Mouse (Mus musculus) adrenal gland, adult 18-20 months (tissue): ENCODE measurements around the gene Gm39115. TPM values are rescaled to one million over a fixed set of nuclear protein-coding genes. Genes with fewer than 3 reads are reported as not detected.

Experiments
- DNase-seq, 2 experiments: peaks; one replicate each; pipeline ENCODE4 v3.0.0; 2021 to 2022; ENCODE audit warnings: low spot score in 2 of 2
- total RNA-seq, 2 experiments: library from RNA; stranded (reverse); gene quantifications; 1 replicate in 1 of 2; 2 replicates in 1 of 2; pipeline ENCODE4 v1.2.3; 2021

Gene Gm39115
- total RNA-seq, 2 experiments from 2014 or later = not detected

DNA sequence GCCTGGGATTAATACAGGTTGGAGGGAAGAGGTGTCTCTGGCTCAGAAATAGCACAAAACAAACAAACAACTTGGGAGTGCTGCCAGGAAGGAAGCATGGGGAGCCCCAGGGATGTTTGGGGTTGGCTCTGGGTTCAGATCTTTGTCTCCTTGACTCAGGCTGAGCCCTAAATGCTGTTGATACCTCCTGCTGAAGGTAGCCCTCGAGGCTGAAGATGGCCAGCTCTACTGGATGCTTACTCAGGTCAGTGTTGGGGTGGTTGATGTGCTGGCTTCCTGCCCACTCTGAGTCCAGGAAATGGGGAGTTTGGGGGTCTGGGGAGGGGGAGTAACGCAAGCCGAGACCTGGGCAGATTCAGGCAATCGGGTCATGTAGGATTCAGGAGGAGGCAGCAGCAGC, 39.1 kb downstream of the Gm39115 start:
- no peak for DNase-seq

DNA sequence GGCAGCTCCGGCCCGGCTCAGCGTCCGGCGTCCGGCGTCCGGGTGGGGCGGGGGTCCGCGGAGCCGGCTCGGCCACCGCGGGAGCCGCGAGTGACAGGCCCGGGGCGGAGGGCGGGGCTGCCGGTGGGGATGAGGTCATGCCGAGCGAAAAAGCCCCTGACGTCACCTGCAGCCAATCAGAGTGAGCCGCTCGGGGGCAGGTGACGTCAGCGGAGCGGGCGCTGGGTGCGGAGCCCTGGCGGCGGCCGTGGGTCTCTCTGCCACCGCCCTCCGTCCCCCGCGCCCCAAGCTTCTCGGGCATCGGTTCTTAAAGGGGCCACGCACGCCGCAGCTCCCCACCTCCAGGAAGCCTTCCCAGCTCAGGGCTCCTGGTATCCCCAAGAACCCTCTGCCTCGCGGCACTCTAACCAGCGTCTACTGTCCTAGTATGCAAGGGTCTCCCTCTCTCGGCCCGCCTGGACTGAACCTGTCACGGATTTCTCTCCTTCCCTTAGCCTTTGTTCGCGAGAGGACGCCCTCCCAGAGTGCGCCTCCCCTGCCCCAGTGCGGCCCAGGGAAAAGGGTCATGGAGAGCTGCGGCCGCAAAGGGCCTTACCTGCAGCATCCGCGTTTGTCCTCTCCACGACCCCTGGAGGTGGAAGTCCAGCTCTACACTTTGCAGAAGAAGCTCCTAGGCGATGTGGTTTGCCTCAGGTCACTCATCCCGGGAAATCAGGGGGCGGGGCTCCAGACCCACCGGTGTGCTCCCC, 40.5 kb downstream of the Gm39115 start, which contains the start of gene Dusp8:
TSS of gene Dusp8 (minus strand) at position 661 of the 749 bp plus-strand sequence.
- DNase-seq = peak; percentile 91 to 94

- peak in 1 of 2 experiments; percentile 37 for DNase-seq
Observed at GRCm38 (mm10) chr7:142094301-142095143, 41.3 kb downstream of the Gm39115 start.

DNA sequence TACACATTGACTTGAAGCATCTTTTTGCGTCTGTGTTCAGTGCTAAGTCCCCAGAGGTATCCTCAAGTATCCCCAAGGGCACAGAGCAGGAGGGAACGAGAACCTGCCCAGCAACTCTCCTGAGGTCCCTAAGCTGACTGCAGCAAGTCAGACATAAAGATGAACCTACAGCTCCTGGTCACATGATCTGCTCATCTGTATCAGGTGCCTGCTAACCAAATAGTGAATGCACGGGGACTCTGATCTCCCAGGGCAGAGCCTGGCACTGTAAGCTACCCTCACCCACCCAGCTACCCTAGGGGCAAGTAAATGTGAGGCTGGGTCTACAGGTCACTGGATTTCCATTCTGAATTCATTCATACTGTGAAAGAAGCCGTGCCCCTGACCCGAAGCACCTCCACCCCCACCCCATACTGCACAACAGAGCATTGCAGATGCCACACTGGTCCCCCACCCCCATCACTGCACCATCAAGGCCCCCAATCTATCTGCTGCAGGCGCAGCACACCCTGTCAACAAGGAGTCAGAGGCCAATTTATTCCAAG, 42.1 kb downstream of the Gm39115 start:
- no peak for DNase-seq

DNA sequence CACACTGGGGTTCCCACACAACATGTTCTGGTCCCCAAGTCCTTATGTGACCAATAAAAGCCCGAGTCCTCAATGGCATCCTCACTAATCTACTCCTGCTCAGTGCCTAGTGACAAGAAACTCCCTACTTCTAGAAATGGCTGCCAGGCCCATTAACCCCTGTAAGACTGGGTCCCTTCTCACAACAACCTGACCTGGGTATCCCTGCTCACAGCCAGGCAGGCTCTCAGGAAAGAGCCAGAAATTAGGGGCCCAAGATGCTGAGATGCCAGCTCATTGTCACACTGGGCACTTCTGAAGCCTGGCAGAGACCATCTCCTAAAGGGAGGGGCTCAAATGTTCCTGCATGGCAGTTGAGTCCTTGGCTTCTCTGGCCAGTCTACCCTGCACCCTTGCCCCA, 42.8 kb downstream of the Gm39115 start:
- no peak for DNase-seq

DNA sequence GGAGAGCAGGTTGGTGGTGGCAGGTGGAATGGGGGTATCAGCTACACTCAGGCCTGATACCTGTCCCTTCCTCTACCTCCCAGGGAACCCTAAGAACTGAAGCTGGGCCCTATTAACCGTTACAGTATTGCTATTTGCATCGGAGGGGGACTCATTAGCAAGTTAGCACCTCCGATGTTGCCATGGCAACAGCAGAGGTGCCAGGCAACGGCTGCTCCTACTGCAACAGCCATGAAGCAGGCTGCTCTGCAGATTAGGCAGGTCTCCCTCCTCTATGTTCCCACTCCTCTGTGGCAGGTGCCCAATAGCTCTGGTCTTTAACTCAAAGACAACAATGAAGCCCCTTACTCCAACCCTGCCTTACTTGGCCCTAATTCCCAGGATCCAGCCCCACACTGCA, 44.0 kb downstream of the Gm39115 start:
- DNase-seq = no peak

DNA sequence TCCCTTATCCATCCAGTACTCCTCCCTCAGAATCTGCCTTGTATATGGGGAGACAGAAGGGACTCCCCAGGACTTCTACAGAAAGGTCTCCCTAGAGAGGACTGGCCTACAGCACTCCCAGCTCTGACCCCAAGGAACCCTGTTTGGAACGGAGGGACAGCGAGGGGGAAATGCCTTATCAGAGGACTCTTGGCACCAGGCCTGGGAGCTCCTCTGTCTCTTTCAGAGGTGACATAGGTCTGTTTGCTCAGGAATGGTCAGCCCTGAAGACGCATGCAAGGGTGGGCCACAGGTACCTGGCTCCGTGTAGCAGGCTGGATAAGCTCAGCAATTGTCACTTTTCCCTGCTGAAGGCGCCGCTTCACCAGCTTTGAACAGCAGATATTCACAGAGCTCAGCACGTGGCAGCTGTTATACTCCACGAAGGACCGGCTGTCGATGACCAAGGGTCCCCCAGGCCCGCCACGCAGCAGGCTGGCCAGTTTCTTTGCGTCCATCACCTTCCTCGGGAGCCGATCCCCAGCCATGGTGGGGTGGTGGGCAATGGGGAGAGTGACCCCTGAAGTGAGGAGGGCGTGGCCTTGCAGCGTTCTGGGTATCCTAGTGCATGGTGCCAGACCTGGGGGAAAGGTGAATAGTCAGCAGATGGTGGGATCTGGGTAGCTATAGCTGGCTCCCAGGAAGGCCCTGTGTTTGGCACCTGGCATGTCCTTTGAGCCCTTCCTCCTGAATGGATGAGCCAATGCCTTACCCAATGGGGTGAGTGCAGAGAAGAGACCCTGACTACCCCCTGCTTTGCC, 46.0 kb downstream of the Gm39115 start:
- DNase-seq = no peak

DNA sequence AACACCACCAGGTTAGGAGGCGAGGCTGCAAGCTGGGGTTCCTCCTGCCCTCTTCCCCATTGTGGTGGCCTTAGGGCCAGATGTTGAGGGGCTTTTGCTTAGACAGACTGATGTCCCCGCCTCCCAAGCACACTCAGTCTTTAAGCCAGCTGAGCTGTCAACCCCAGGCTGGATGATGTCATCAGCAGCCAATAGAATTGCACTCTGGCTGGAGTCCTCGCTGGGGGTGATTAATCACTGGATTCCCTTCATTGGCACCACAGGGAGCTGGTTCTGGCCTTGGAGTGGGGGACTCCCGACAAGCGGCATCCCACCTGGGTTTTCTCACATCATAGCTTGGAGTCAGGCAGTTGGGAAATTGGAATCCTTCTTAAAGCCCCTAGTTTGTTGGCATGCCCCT, 46.9 kb downstream of the Gm39115 start:
- DNase-seq = peak; percentile 39 to 42

- no peak for DNase-seq
Observed at GRCm38 (mm10) chr7:142087069-142087652, 48.7 kb downstream of the Gm39115 start.

DNA sequence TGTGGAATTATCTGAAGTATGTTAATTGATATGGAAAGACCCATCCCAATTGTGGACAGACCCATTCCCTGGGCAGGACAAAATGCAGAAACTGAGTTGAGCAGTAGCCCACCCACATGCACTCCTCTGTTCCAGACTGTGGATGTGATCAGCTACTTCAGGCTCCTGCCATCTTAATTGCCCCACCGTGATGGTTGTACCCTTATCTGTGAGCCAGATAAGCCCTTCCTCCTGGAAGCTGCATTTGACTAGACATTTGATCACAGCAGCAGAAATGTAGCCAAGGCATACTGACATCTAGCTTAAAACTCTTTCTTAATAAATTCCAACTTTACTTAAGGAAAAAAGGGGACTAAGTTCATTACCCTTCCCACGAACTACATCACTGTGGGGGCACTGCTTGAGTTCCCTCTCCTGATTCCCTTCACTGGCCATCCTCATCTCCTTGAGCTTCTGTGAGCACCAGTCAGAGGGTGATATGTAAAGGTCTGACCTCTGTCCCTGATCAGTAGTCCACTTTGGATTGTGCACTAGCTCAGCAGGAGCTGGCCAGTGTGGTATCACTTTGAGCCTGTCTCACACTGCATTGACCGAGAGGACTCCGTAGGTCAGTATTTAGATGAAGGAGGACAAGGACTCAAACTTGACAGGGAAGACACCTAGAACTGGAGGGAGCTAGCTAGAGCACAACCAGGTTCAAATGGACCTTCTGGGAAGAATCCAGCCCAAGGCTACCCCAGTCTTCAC, 49.5 kb downstream of the Gm39115 start:
- no peak for DNase-seq

Other genes with a start within 250 kb of the Gm39115 start
- gene Tollip, start 217.5 kb downstream of the Gm39115 start, total RNA-seq = 10 to 100 TPM; 57.0 to 57.8 TPM
- 1 to 10 TPM; 1.8 to 2.1 TPM for gene Brsk2, start 186.3 kb downstream of the Gm39115 start, total RNA-seq
- 10 to 100 TPM; 45.2 to 58.8 TPM for gene Mob2, start 75.0 kb downstream of the Gm39115 start, total RNA-seq
- 10 to 100 TPM in 1 of 2 experiments, 1 to 10 TPM in 1; 8.9 to 23.6 TPM for gene Dusp8, start 40.2 kb downstream of the Gm39115 start, total RNA-seq
- gene Gm45618, start 15.3 kb downstream of the Gm39115 start, total RNA-seq = not detected
- not detected for gene Gm45337, start 8.6 kb upstream of the Gm39115 start, total RNA-seq
- not detected for gene Gm29735, start 21.1 kb upstream of the Gm39115 start, total RNA-seq
- not detected for gene Gm4553, start 29.7 kb upstream of the Gm39115 start, total RNA-seq
- gene Krtap5-2, start 40.0 kb upstream of the Gm39115 start, total RNA-seq = not detected
- not detected for gene Gm10153, start 54.4 kb upstream of the Gm39115 start, total RNA-seq
- not detected for gene Krtap5-3, start 65.3 kb upstream of the Gm39115 start, total RNA-seq
- gene Gm7579, start 75.8 kb upstream of the Gm39115 start, total RNA-seq = not detected
- gene Krtap5-5, start 93.9 kb upstream of the Gm39115 start, total RNA-seq = not detected
- not detected for gene Gm40460, start 105.0 kb upstream of the Gm39115 start, total RNA-seq
- not detected for gene Gm2431, start 122.3 kb upstream of the Gm39115 start, total RNA-seq
- not detected for gene Gm4559, start 138.3 kb upstream of the Gm39115 start, total RNA-seq
- not detected for gene Krtap5-1, start 161.1 kb upstream of the Gm39115 start, total RNA-seq
- gene Krtap5-4, start 167.5 kb upstream of the Gm39115 start, total RNA-seq = not detected
- gene Ifitm10, start 237.7 kb upstream of the Gm39115 start, total RNA-seq = 1 to 10 TPM; 2.1 to 3.1 TPM
- gene Gm49369, start 246.6 kb upstream of the Gm39115 start, total RNA-seq = 1 to 10 TPM; 3.1 to 9.4 TPM